Mouse (Mus musculus) embryonic fibroblast, embryonic 13.5 days (primary cell): ENCODE results near the gene Nkain4.

Source experiments
- CTCF ChIP-seq: IDR thresholded peaks from 2 replicates; pipeline ENCODE4 v1.5.1; 2011; ENCODE audit warnings: mild to moderate bottlenecking, control low read depth, low read length, moderate library complexity, borderline replicate concordance; ENCODE audit not compliant: insufficient read depth
- POLR2A ChIP-seq: IDR thresholded peaks from 2 replicates; pipeline ENCODE4 v1.6.1; 2011; ENCODE audit warnings: low read depth, mild to moderate bottlenecking, control low read depth, low read length, moderate library complexity

- TF ChIP-seq CTCF = no peak
- no peak for TF ChIP-seq POLR2A
Observed at GRCm38 (mm10) chr2:180996905-180997304, 42.4 kb upstream of the Nkain4 start.
